Mouse (Mus musculus) embryonic facial prominence, embryonic 11.5 days (tissue): ENCODE results near the gene Klk12. TPM values are rescaled to one million over a fixed set of nuclear protein-coding genes. Genes with fewer than 3 reads are reported as not detected.
A peak's percentile ranks its signal among the peaks of the same experiment; 100 is the strongest.

ENCODE experiments used
- ATAC-seq: fragments of 200-750 bp; cut with Nextera tagmentation; replicated peaks from 2 replicates; pipeline ENCODE4 v1.8.0; 2017; ENCODE audit warnings: low read depth; ENCODE audit not compliant: insufficient number of reproducible peaks, low FRiP score, low TSS enrichment
- DNase-seq: peaks from one replicate; pipeline ENCODE4 v3.0.0-alpha.2; 2015; ENCODE audit warnings: low spot score
- H3K27ac ChIP-seq: fragments of 300-500 bp; sonication (generic); replicated peaks from 2 replicates; pipeline ENCODE4 v1.5.1; 2014; ENCODE audit warnings: mild to moderate bottlenecking, low read depth, low read length, control low read depth
- H3K27me3 ChIP-seq: fragments of 300-500 bp; sonication (generic); 2 replicates; pipeline ENCODE4 v1.6.1; 2014; ENCODE audit warnings: mild to moderate bottlenecking, low read length, moderate library complexity, mixed read lengths; ENCODE audit not compliant: control insufficient read depth, insufficient read depth
- H3K36me3 ChIP-seq: fragments of 300-500 bp; sonication (generic); replicated peaks from 2 replicates; pipeline ENCODE4 v1.6.1; 2014; ENCODE audit warnings: low read depth, mild to moderate bottlenecking, low read length, moderate library complexity, mixed read lengths; ENCODE audit not compliant: control insufficient read depth, insufficient read depth
- H3K4me1 ChIP-seq: fragments of 300-500 bp; sonication (generic); 2 replicates; pipeline ENCODE4 v1.6.1; 2014; ENCODE audit warnings: low read length, mixed read lengths; ENCODE audit not compliant: control insufficient read depth, insufficient read depth
- H3K4me2 ChIP-seq: fragments of 300-500 bp; sonication (generic); 2 replicates; pipeline ENCODE4 v1.6.1; 2014; ENCODE audit warnings: low read depth, mild to moderate bottlenecking, control low read depth, low read length, moderate library complexity
- H3K4me3 ChIP-seq: fragments of 300-500 bp; sonication (generic); 2 replicates; pipeline ENCODE4 v1.5.1; 2014; ENCODE audit warnings: low read depth, low read length, control low read depth
- H3K9ac ChIP-seq: fragments of 300-500 bp; sonication (generic); replicated peaks from 2 replicates; pipeline ENCODE4 v1.6.1; 2014; ENCODE audit warnings: mild to moderate bottlenecking, control low read depth, low read length
- H3K9me3 ChIP-seq: fragments of 300-500 bp; sonication (generic); replicated peaks from 2 replicates; pipeline ENCODE4 v1.6.1; 2016; ENCODE audit warnings: mild to moderate bottlenecking, low read length, inconsistent platforms, mixed read lengths; ENCODE audit not compliant: control insufficient read depth
- WGBS: fragments of 180-500 bp; shearing (Covaris S2); extraction: QIAGEN DNeasy Blood & Tissue Kit; methylation state at CpG from one replicate; pipeline ENCODE4 v1.1.7; 2014; 5-methylcytosine and 5-hydroxymethylcytosine counted together
- polyA plus RNA-seq: library from polyadenylated mRNA; unstranded; fragments of >200 nt; fragmentation: Nextera tagmentation; extraction: Ambion mirVana; gene quantifications from 2 replicates; pipeline ENCODE4 v1.2.1, GENCODE M21; 2014

The Klk12 gene
- polyA plus RNA-seq, 1 experiment from 2014 or later = not detected

DNA sequence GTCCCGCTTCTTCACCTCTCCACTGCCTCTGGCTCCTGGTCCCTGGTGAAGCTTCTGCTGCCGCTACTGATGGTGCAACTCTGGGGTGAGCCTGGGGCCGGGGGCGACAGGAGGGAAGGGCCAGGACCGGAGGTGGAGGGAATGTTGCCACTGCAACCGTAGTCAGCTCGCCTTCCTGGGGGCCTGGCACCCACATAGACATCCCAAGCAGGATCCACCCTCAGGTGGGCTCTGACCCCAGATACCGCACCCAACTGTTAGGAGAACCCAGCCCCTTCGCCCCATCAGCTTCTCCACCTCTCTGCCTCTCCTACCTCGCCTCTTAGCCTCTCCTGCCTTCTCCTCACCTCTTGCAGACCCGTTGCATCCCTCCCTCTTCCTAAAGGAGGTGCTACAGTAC, 12.8 kb downstream of the Klk12 start:
- Histone ChIP-seq H3K9ac (no peak overlapping the region), H3K9me3 (no peaks in the 10 kb centered on the region), H3K36me3 (no peaks in the 10 kb centered on the region), H3K4me2 (no peak overlapping the region), H3K27me3 (no peaks in the 10 kb centered on the region), H3K27ac (no peak overlapping the region), H3K4me3 (no peak overlapping the region), H3K4me1 (no peaks in the 10 kb centered on the region)
- ATAC-seq (no peak), DNase-seq (no peak)
- 84% methylated on average over 11 of the region's 11 CpGs for WGBS

DNA sequence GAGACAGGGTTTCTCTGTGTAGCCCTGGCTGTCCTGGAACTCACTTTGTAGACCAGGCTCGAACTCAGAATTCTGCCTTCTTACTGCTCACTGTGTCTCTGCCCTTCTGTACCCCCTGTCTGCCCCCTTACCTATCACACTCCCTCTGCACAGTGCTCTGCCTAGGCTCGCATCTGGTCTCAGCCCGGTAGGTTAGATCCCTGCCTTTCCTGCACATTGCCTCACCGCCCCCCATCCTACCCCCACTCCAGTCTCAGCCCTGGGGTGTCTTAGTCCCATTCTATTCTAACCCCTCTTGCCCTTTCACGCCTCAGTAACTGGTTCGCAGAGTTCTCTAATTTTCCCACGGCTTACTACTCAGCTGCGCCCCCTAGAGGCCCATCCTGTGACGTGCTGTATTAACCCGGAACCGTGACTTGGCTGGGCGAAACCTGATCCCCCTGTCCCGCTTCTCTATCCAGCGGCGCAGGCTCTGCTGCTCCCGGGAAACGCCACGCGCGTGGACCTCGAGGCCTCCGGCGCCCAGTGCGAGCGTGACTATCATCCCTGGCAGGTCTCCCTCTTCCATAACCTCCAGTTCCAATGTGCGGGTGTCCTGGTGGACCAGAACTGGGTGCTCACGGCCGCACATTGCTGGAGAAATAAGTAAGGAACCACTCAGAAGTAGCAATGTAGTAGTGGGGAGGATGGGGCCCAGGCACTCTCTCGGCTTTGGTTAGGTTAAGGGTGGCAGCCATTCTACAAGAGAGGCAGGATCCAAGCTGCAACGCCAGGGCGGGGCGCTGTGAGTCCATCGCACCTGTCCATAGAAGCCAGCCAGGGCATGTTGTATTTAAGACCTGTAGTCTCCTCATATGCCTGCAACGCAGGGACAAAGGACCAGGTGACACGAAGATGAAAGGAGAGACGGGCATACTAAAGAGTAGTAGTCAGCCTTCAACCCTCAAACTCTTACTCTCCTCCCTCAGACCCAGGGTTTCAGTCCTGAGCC, 13.9 kb downstream of the Klk12 start:
- Histone ChIP-seq H3K9ac (peak overlapping the region; percentile 29), H3K27me3 (no peaks in the 10 kb centered on the region), H3K4me1 (no peaks in the 10 kb centered on the region), H3K36me3 (no peaks in the 10 kb centered on the region), H3K4me2 (peak overlapping the region; percentile 53), H3K9me3 (no peaks in the 10 kb centered on the region), H3K27ac (no peak overlapping the region), H3K4me3 (peak overlapping the region; percentile 7; the same call in 1 of the 2 replicates)
- ATAC-seq (peak; percentile 82), DNase-seq (peak; percentile 91)
- WGBS = 7% methylated on average over 36 of the region's 36 CpGs

DNA sequence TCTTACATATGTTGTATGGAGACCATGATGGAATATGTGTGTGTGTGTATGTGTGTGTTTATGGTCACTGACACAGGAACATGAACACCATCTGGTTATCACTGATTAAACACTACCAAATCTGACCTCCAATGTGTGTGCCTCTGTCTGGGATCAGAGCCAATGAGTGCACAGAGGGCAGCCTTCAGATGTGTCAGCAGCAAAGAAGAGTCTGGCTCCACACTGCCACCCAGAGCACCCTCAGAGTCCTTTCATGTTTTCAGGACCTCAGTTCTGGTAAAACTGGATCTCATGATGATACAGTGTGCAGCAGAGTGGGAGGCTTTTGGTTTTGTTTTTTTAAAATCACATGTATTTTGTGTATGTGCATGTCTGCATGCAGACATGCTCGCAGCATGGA, 16.6 kb downstream of the Klk12 start:
- no peak overlapping the region for H3K4me3 ChIP-seq
- no peak overlapping the region for H3K27ac ChIP-seq
- no peaks in the 10 kb centered on the region for H3K4me1 ChIP-seq
- H3K9me3 ChIP-seq = no peaks in the 10 kb centered on the region
- H3K27me3 ChIP-seq = no peaks in the 10 kb centered on the region
- no peak overlapping the region for H3K9ac ChIP-seq
- no peaks in the 10 kb centered on the region for H3K36me3 ChIP-seq
- 90% methylated on average over 1 of the region's 1 CpGs for WGBS
- DNase-seq (no peak), ATAC-seq (no peak)
- H3K4me2 ChIP-seq = no peak overlapping the region

DNA sequence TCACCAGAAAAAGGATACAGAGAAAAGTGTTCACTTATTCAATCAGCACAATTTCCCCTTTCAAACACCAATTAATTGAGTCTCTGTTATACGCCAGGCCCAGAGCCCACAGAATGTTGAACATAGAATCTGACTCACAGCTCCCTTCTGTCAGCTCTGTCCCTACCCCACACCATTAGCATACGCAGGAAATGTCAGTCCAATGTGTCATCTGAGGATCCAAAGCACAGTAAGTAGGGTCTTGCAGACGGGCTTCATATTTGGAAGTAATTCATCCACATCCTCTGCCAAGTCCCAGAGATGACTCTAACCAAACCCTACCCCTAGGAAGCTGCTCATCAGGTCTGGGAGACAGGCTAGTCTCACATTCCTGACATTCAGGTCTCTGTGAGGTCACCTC, 19.4 kb downstream of the Klk12 start:
- DNase-seq (no peak), ATAC-seq (no peak)
- no peak overlapping the region for H3K9ac ChIP-seq
- H3K4me2 ChIP-seq = no peak overlapping the region
- WGBS = 71% methylated on average over 3 of the region's 3 CpGs
- no peak overlapping the region for H3K27ac ChIP-seq
- no peaks in the 10 kb centered on the region for H3K36me3 ChIP-seq
- H3K4me3 ChIP-seq = no peak overlapping the region
- no peaks in the 10 kb centered on the region for H3K9me3 ChIP-seq
- no peaks in the 10 kb centered on the region for H3K27me3 ChIP-seq
- H3K4me1 ChIP-seq = no peaks in the 10 kb centered on the region

DNA sequence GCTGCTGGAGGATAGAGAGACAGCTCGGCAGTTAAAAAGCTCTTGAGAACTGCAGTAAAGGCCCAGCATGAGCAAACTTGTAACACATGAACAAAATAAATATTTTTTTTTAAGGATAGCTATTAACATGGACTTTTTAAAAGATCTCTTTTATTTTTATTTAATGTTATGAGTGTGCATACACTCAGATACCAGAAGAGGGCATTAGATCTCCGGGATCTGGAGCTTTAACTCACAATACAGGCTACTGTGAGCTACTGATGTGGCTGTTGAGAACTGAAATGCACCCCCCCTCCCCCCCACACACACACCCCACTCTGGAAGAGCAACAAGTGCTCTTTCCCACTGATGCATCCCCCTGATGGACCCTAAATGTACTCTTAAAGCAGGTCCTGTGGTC, 20.6 kb downstream of the Klk12 start:
- H3K4me3 ChIP-seq = no peak overlapping the region
- no peak overlapping the region for H3K27ac ChIP-seq
- H3K27me3 ChIP-seq = no peaks in the 10 kb centered on the region
- no peaks in the 10 kb centered on the region for H3K9me3 ChIP-seq
- no peaks in the 10 kb centered on the region for H3K4me1 ChIP-seq
- no peak for DNase-seq
- no peaks in the 10 kb centered on the region for H3K36me3 ChIP-seq
- H3K9ac ChIP-seq = no peak overlapping the region
- no peak overlapping the region for H3K4me2 ChIP-seq
- ATAC-seq = no peak
- WGBS = 67% methylated on average over 2 of the region's 2 CpGs

DNA sequence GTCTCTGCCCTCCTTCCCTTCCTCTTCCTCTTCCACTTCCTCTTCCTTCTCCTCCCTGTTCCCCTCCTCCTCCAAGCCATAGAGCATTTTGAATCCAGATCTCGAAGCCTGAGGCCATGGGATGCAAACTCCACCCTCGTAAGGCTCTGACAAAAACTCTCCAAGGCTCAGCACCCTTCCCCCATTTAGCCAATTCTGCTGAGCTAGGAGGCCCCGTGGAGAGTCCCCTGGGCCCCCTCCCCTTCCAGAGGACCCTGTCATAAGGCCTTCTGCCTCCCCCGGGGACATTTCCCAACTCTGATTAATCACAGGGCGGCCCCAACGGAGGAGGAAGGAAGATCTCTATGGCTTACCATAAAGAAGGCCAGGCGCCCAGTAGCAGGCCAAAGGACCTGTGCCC, 22.9 kb downstream of the Klk12 start, which contains the start of gene Klk9:
TSS of gene Klk9 (plus strand) at position 301 of the 400 bp plus-strand sequence.
- Histone ChIP-seq H3K9me3 (no peaks in the 10 kb centered on the region), H3K27me3 (peaks cover 6% of the 10 kb centered on the region; the same call in 1 of the 2 replicates), H3K4me3 (no peak within 1 kb of the TSS), H3K4me2 (no peak within 1 kb of the TSS), H3K36me3 (no peaks in the 10 kb centered on the region), H3K27ac (no peak within 1 kb of the TSS), H3K9ac (no peak within 1 kb of the TSS), H3K4me1 (no peaks in the 10 kb centered on the region)
- ATAC-seq = no peak
- 81% methylated on average over 7 of the region's 7 CpGs for WGBS
- no peak for DNase-seq

DNA sequence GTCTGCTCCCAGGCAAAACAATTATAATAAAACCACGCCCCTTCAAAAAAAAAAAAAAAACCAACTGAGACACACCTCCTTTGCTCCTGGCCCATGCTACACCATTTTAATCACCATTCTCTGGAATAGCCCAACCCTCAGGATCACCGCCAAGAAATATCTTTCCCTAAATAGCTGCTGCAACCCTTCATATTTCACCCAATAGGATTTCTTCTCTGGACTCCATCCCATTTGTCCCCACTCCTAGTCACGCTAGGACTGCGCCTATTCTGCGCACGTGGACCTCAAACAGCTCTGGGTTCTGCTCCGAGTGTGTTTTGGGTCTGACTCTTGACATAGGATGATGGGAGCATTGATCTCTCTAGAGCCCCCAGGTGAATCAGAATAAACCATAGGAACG, 27.7 kb downstream of the Klk12 start:
- no peaks in the 10 kb centered on the region for H3K9me3 ChIP-seq
- no peak for ATAC-seq
- peak overlapping the region; percentile 61 for H3K4me2 ChIP-seq
- 9% methylated on average over 8 of the region's 8 CpGs for WGBS
- peak overlapping the region; percentile 42 for H3K4me3 ChIP-seq
- no peak for DNase-seq
- H3K4me1 ChIP-seq = no peaks in the 10 kb centered on the region
- H3K27me3 ChIP-seq = peaks cover 6% of the 10 kb centered on the region; the same call in 1 of the 2 replicates
- no peaks in the 10 kb centered on the region for H3K36me3 ChIP-seq
- H3K27ac ChIP-seq = no peak overlapping the region
- no peak overlapping the region for H3K9ac ChIP-seq

DNA sequence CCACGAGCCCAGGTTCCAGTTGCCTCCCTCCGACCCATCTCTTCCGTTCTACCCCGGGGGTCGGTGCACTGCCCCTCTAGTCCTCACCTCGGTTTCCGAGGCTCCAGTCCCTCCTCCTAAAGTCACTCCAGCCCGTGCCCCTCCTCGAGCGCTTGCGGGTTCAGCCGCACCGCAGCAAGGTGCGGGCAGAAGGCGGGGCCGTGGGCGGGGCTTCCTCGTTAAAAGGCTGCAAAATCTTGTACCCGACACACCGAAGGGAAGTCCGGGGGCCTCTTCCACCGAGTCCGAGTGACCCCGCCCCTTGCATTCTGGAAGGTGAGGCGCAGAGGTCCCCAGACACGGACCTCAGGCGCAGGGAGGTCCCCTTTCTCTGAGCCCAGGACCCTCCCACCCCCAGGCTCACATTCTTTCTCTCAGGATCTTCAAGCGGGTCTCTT, 28.7 kb downstream of the Klk12 start, which contains the start of gene Klk8:
TSS of gene Klk8 (plus strand) at position 245 of the 437 bp plus-strand sequence.
- peaks cover 6% of the 10 kb centered on the region; the same call in 1 of the 2 replicates for H3K27me3 ChIP-seq
- ATAC-seq (no peak), DNase-seq (peak; percentile 41)
- WGBS = under 1% methylated on average over 27 of the region's 28 CpGs
- no peaks in the 10 kb centered on the region for H3K36me3 ChIP-seq
- peak within 1 kb of the TSS; percentile 61 for H3K4me2 ChIP-seq
- no peaks in the 10 kb centered on the region for H3K4me1 ChIP-seq
- H3K9ac ChIP-seq = peak within 1 kb of the TSS; percentile 43
- no peak within 1 kb of the TSS for H3K27ac ChIP-seq
- peak within 1 kb of the TSS; percentile 42 for H3K4me3 ChIP-seq
- H3K9me3 ChIP-seq = no peaks in the 10 kb centered on the region
